Mouse (Mus musculus): ENCODE results near the gene Ttll5. TPM values are rescaled to one million over a fixed set of nuclear protein-coding genes. Genes with fewer than 3 reads are reported as not detected.
A peak's percentile ranks its signal among the peaks of the same experiment; 100 is the strongest.

Ttll5 gene
- polyA plus RNA-seq, 1 experiment from 2014 or later: 13.6 TPM

DNA sequence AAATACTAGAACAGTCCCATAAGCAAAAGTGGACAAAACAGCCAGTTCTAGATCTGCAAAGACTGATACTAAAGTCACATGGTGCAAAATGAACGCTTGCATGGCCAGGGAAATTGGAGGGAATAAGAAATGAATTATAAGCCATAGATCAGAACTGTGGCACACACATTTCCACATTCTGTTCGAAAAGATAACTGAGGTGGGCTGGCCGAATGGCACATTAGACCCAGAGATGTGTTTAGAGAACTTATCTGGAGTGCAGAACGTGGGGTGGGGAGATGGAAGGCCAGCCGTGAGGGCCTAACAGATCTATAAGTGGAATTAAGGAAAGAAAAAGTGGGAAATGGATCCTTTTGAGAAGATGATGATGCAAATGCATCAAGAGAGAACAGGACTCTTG is 227.0 kb downstream of the Ttll5 start:
- H3K36me3 ChIP-seq: peaks cover 16% of the 10 kb centered on the region
- no peak overlapping the region for H3K27ac ChIP-seq (ENCODE audit: poor library complexity, severe bottlenecking)
- no peak overlapping the region for H3K4me3 ChIP-seq
- H3K4me1 ChIP-seq (replicated peaks): peaks cover 17% of the 10 kb centered on the region; the same call in 1 of the 2 replicates
- H3K9ac ChIP-seq: no peak overlapping the region
- H3K27me3 ChIP-seq (replicated peaks): no peaks in the 10 kb centered on the region
- no peak for ATAC-seq (ENCODE audit: insufficient number of reproducible peaks, low FRiP score)
- 80% methylated on average over 5 of the region's 5 CpGs for WGBS
- no peak overlapping the region for H3K4me2 ChIP-seq
- no peaks in the 10 kb centered on the region for H3K9me3 ChIP-seq (replicated peaks)

DNA sequence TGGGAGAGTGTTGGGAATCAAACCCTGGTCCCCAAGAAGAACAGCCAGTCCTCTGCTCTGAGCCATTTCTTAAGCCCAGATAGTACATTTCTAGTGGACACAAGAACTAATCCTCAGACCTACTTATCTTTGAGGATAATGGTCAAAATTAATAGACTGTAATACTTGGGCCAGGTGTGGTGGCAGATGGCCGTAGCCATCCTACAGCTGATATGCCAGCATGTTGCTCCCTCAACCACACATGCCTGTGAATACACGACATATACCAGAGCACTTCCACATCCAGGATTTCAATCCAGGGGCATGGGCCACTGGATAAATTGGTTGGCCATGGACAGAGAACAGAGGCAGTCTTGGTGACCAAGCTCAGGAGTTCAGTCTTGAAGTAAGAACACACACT is 230.8 kb downstream of the Ttll5 start:
- H3K27me3 ChIP-seq (replicated peaks): no peaks in the 10 kb centered on the region
- H3K9me3 ChIP-seq (replicated peaks): no peaks in the 10 kb centered on the region
- H3K36me3 ChIP-seq: peaks cover 44% of the 10 kb centered on the region
- H3K4me2 ChIP-seq: no peak overlapping the region
- 92% methylated on average over 2 of the region's 2 CpGs for WGBS
- peaks cover 7% of the 10 kb centered on the region; the same call in 1 of the 2 replicates for H3K4me1 ChIP-seq (replicated peaks)
- no peak for ATAC-seq (ENCODE audit: insufficient number of reproducible peaks, low FRiP score)
- H3K27ac ChIP-seq (ENCODE audit: poor library complexity, severe bottlenecking): no peak overlapping the region
- H3K4me3 ChIP-seq: no peak overlapping the region
- no peak overlapping the region for H3K9ac ChIP-seq

DNA sequence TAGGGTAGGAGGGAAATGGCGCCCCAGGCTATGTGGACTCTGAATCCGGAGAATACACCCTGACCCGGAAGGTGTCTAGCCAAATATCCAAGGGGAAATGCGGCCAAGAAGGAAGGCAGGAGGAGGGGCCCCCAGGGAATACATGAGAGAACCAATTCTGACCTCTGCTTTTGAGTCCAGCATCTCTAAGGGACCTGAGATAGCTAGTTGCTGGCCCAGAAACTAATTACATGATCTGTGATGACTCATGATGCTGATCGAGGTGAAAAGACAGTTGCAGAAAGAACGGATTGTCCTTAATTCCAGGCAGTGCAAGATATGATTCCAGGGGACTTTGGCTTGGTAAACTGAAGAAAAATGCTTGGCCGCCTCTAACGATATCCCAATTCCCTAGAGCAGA is 232.5 kb downstream of the Ttll5 start:
- no peak overlapping the region for H3K4me2 ChIP-seq
- H3K9ac ChIP-seq: no peak overlapping the region
- H3K36me3 ChIP-seq: peaks cover 48% of the 10 kb centered on the region
- 86% methylated on average over 8 of the region's 8 CpGs for WGBS
- no peak overlapping the region for H3K4me3 ChIP-seq
- ATAC-seq (ENCODE audit: insufficient number of reproducible peaks, low FRiP score): no peak
- no peak overlapping the region for H3K27ac ChIP-seq (ENCODE audit: poor library complexity, severe bottlenecking)
- no peaks in the 10 kb centered on the region for H3K27me3 ChIP-seq (replicated peaks)
- H3K4me1 ChIP-seq (replicated peaks): no peaks in the 10 kb centered on the region
- H3K9me3 ChIP-seq (replicated peaks): no peaks in the 10 kb centered on the region

DNA sequence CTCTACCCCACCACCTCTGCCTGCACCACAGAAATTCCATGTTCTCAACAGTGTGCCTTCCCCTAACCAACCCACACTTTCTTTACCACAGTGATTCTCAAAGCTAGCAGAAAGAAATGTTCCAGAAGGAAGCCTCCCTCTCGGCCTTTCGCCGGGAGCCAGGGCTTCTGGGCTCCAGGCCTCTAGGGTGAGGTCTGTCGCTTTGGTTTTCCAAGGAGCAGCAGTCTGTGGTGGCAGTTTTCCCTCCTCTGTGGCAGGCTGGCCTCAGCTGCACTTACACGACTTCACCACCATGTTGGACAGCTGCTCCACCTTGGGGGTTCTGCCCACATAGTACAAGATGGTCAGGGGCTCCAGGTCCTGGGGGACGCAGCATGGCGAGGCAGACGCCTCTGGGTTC is 233.1 kb downstream of the Ttll5 start:
- H3K4me1 ChIP-seq (replicated peaks): no peaks in the 10 kb centered on the region
- H3K4me3 ChIP-seq: no peak overlapping the region
- H3K9ac ChIP-seq: no peak overlapping the region
- no peak for ATAC-seq (ENCODE audit: insufficient number of reproducible peaks, low FRiP score)
- H3K27ac ChIP-seq (ENCODE audit: poor library complexity, severe bottlenecking): no peak overlapping the region
- no peak overlapping the region for H3K4me2 ChIP-seq
- H3K36me3 ChIP-seq: peaks cover 54% of the 10 kb centered on the region
- H3K9me3 ChIP-seq (replicated peaks): no peaks in the 10 kb centered on the region
- no peaks in the 10 kb centered on the region for H3K27me3 ChIP-seq (replicated peaks)
- WGBS: 81% methylated on average over 8 of the region's 8 CpGs

DNA sequence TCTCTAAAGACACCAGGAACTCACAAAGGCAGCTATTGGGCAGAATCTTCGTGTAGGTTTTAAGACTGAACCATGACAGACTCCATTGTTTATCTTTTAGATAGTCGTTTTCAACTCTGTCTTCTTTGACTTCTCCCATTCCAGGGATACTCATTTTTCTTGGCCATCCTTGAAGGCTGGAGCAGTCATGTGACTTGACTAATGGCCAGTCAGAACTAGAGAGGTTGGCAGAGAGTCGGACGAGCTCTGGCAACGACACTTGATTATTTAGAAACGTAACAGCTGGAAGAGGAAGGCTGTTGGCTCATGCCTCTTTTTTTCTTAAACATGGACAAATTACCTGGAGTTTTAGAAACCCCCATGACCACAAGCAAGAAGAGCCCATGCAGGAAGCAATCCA is 234.9 kb downstream of the Ttll5 start:
- H3K27me3 ChIP-seq (replicated peaks): no peaks in the 10 kb centered on the region
- no peak overlapping the region for H3K27ac ChIP-seq (ENCODE audit: poor library complexity, severe bottlenecking)
- peaks cover 72% of the 10 kb centered on the region for H3K36me3 ChIP-seq
- no peaks in the 10 kb centered on the region for H3K4me1 ChIP-seq (replicated peaks)
- no peak overlapping the region for H3K4me3 ChIP-seq
- no peak for ATAC-seq (ENCODE audit: insufficient number of reproducible peaks, low FRiP score)
- 77% methylated on average over 6 of the region's 6 CpGs for WGBS
- H3K9me3 ChIP-seq (replicated peaks): no peaks in the 10 kb centered on the region
- no peak overlapping the region for H3K4me2 ChIP-seq
- no peak overlapping the region for H3K9ac ChIP-seq

DNA sequence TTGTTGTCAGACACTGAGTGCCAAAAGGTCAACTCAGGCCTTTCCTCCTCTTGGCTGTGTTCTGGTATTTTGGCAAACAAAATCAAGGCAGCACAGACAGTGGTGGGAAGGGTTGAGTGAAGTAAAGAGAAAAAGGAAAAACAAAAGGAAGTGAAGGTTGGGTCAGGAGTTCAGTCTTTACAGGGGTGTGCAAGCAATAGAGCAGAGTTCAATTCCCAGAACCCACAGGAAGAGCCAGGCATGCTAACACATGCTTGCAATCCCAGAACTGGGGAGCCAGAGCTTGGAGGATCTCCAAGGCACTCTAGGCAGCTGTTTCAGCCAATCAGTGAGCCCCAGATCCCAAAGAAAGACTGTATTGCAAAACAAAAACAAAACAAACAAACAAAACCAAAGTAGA is 240.3 kb downstream of the Ttll5 start:
- Histone ChIP-seq H3K9me3 (replicated peaks) (no peaks in the 10 kb centered on the region), H3K4me1 (replicated peaks) (no peaks in the 10 kb centered on the region), H3K4me3 (no peak overlapping the region), H3K4me2 (no peak overlapping the region), H3K9ac (no peak overlapping the region), H3K27ac (ENCODE audit: poor library complexity, severe bottlenecking) (no peak overlapping the region), H3K36me3 (peaks cover 63% of the 10 kb centered on the region), H3K27me3 (replicated peaks) (no peaks in the 10 kb centered on the region)
- ATAC-seq (ENCODE audit: insufficient number of reproducible peaks, low FRiP score): no peak

DNA sequence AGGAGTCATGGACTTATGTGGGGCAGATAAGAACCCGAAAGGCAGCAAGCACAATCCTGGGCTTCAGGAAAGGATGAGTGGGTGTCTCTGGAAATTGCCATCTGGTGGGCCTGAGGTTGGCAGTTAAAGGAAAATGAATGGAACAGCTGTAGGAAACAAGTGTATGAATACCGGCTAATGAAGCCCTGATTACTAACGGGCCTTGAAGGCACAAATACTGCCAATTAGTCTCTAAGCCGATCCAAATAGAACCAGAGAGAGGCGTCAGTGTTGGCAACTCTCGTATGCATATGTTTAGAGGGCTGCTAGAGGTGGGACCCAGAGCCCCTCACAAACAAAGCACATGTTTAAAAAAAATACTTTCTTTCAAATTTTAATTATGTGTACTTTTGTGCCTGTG is 247.0 kb downstream of the Ttll5 start:
- Histone ChIP-seq H3K4me1 (replicated peaks) (peaks cover 13% of the 10 kb centered on the region), H3K27ac (ENCODE audit: poor library complexity, severe bottlenecking) (no peak overlapping the region), H3K36me3 (peaks cover 23% of the 10 kb centered on the region), H3K4me3 (no peak overlapping the region), H3K9ac (no peak overlapping the region), H3K9me3 (replicated peaks) (peaks cover 5% of the 10 kb centered on the region; the same call in 1 of the 2 replicates), H3K4me2 (no peak overlapping the region), H3K27me3 (replicated peaks) (no peaks in the 10 kb centered on the region)
- no peak for ATAC-seq (ENCODE audit: insufficient number of reproducible peaks, low FRiP score)
- WGBS: 86% methylated on average over 6 of the region's 6 CpGs

DNA sequence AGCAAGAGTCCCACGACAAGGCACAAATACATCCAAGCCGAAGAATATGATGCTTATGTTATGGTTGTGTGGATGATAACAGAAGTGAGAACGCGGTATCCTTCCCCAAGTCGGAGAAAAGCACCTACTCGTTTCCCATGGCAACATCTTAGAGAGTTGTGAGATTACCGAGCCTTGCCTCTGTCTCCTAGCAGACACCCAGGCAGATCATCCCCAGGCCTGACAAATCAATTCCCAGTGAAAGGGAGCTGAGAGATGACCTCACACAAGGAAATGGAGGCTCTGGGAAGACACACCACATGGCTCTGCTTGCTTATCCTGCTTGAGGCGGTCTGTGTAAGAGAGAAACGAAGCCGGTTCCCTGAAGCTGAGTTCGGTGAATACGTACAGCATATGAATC is 250.2 kb downstream of the Ttll5 start:
- Histone ChIP-seq H3K27me3 (replicated peaks) (no peaks in the 10 kb centered on the region), H3K4me1 (replicated peaks) (peaks cover 30% of the 10 kb centered on the region), H3K9ac (no peak overlapping the region), H3K9me3 (replicated peaks) (peaks cover 5% of the 10 kb centered on the region; the same call in 1 of the 2 replicates), H3K36me3 (no peaks in the 10 kb centered on the region), H3K27ac (ENCODE audit: poor library complexity, severe bottlenecking) (no peak overlapping the region), H3K4me3 (no peak overlapping the region), H3K4me2 (no peak overlapping the region)
- no peak for ATAC-seq (ENCODE audit: insufficient number of reproducible peaks, low FRiP score)
- 72% methylated on average over 12 of the region's 12 CpGs for WGBS

DNA sequence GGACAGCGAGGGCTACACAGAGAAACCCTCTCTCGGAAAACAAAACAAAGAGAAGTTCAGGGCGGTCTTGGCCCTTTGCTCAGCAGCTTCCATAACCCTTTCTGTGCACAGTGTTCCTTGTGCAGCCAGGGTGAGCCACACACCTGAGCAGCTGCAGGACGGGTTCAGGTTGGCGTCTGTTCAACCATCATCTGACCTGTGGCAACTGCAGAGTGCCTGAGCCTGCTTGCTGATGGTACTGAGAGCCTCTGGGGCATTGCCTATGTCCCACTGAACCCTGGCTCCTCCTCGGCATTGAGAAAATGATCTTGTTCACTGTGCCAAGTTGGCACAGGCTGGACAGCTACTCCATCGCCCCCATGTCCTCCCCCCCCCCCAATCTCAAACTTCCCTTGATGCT is 250.9 kb downstream of the Ttll5 start:
- H3K4me2 ChIP-seq: peak overlapping the region; percentile 81

DNA sequence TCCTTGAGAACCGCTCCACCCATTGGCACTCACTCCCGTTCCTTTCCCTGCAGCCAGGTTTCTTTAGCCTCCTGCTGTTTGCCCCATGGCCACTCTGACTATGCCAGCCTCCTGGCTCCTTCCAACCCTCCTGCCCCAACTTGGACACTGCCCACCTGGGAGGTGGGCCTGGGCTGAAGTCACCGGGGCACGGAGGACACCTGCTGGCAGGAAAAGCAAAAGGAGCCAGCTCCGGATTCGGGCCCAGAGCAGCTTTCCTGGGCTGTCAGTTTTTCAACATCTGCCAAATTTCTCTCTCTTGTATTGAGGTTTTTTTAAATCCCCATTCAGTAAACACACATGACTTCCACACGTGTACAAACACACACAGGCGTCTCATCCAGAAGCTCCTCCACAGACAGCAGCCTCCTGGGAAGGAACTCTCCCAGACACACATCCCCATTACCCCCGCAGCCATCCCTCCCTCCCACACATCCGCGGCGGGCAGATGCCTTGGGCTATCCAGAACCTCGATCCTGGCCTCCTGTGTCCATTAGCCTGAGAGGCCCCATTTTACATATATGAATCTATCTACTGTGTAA is 252.0 kb downstream of the Ttll5 start:
- Histone ChIP-seq H3K36me3 (no peaks in the 10 kb centered on the region), H3K4me1 (replicated peaks) (peaks cover 30% of the 10 kb centered on the region), H3K9ac (peak overlapping the region; percentile 83), H3K27ac (ENCODE audit: poor library complexity, severe bottlenecking) (no peak overlapping the region), H3K4me3 (peak overlapping the region; percentile 62), H3K4me2 (peak overlapping the region; percentile 81), H3K9me3 (replicated peaks) (peaks cover 5% of the 10 kb centered on the region; the same call in 1 of the 2 replicates), H3K27me3 (replicated peaks) (no peaks in the 10 kb centered on the region)
- WGBS: 13% methylated on average over 13 of the region's 13 CpGs
- no peak for ATAC-seq (ENCODE audit: insufficient number of reproducible peaks, low FRiP score)

More for the DNA sequence above, 250.9 kb downstream of the Ttll5 start:
- 86% methylated on average over 7 of the region's 7 CpGs for WGBS
- Histone ChIP-seq H3K27me3 (replicated peaks) (no peaks in the 10 kb centered on the region), H3K36me3 (no peaks in the 10 kb centered on the region), H3K9ac (no peak overlapping the region), H3K9me3 (replicated peaks) (peaks cover 5% of the 10 kb centered on the region; the same call in 1 of the 2 replicates), H3K4me1 (replicated peaks) (peaks cover 30% of the 10 kb centered on the region), H3K27ac (ENCODE audit: poor library complexity, severe bottlenecking) (no peak overlapping the region), H3K4me3 (no peak overlapping the region)
- no peak for ATAC-seq (ENCODE audit: insufficient number of reproducible peaks, low FRiP score)

DNA sequence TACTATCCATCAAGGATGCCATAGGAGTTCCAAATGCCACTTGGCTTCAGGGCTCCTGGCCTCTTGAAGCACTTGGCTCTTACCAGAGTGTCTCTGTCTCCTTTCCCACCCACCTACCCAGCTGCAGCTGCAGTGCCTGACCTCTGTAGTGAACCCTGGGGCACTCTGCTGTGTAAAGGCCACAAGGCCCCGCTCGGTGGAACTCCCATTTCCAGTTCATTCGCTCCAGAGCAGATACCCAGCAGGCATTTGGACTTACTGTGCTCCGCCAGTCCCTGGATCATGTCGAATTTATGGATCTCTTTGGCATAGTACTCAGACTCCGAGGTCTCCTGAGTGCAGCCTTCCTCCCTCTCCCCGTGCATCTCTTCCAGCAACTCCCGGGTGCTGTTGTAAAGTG is 252.9 kb downstream of the Ttll5 start:
- Histone ChIP-seq H3K36me3 (no peaks in the 10 kb centered on the region), H3K27me3 (replicated peaks) (no peaks in the 10 kb centered on the region), H3K27ac (ENCODE audit: poor library complexity, severe bottlenecking) (no peak overlapping the region), H3K4me1 (replicated peaks) (peaks cover 33% of the 10 kb centered on the region), H3K4me3 (peak overlapping the region; percentile 62), H3K9ac (peak overlapping the region; percentile 83), H3K4me2 (peak overlapping the region; percentile 81), H3K9me3 (replicated peaks) (no peaks in the 10 kb centered on the region)
- ATAC-seq (ENCODE audit: insufficient number of reproducible peaks, low FRiP score): no peak
- 34% methylated on average over 8 of the region's 8 CpGs for WGBS

DNA sequence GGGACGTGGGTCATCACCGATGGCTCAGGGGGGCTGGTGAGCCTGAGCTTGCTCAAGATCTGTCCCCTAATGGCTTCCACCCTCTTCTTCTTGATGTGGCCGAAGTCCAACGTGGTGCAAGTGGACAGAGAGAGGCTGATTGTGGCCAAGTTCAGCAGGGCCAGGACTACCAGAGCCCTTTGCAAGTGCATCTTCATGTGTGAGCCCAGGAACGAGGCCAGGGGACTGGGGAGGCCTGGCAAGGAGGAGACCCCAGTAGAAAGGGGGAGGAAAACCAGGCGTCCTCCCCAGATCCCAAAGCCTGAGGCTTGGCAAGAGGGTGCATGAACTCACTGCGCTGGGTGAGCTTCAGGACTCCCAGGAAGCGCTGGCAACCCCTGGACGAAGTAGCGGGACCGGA is 253.3 kb downstream of the Ttll5 start:
- H3K27ac ChIP-seq (ENCODE audit: poor library complexity, severe bottlenecking): 0 out of 2 replicates have a peak overlapping the region, but pooled peaks have one; percentile 48

More for the DNA sequence above, 253.3 kb downstream of the Ttll5 start:
- Histone ChIP-seq H3K4me2 (peak overlapping the region; percentile 81), H3K9ac (peak overlapping the region; percentile 83), H3K36me3 (no peaks in the 10 kb centered on the region), H3K4me3 (peak overlapping the region; percentile 62), H3K27me3 (replicated peaks) (no peaks in the 10 kb centered on the region), H3K9me3 (replicated peaks) (no peaks in the 10 kb centered on the region), H3K4me1 (replicated peaks) (peaks cover 33% of the 10 kb centered on the region)
- ATAC-seq (ENCODE audit: insufficient number of reproducible peaks, low FRiP score): no peak
- WGBS: 26% methylated on average over 11 of the region's 11 CpGs
